In the genomic region with DNA sequence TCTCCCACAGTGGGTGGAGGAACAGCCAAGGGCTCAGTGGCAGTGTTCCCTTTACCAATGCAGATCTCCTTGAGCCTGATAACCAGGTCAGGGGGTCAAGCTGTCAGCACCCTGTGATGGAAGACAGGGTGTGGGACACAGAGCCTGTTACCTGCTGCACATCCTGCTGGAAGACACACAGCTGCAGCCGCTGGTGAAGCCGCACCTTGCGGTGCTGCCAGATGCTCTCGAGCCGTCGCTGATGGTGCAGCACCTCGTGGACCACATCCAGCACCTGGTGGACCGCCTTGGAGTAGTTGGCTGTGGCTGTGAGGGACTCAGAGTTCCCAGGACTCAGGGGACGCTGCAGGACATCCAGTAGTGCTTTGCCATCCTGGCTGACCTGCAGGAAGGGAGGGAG, we compare ENCODE assay signal across 21 mouse cellular contexts.
A peak's percentile ranks its signal among the peaks of the same experiment; 100 is the strongest.
DNase-seq lines count a peak whose midpoint lies in the region; ATAC-seq and TF ChIP-seq lines count a peak whose summit lies in the region.
"Had no signal": no experiment of that assay in that cellular context is flagged by ENCODE, and none has a peak within 500 bp of the region (broad histone marks: within the 10 kb centered on the region; RNA-seq: fewer than 3 reads in every experiment).

No protein-coding gene starts in this region.

- H3K27me3 ChIP-seq in hindbrain, embryonic 10.5 days (ENCODE audit: insufficient read depth, poor library complexity, severe bottlenecking), result no peaks in the 10 kb centered on the region
- no peaks in the 10 kb centered on the region for H3K27me3 ChIP-seq in hindbrain, embryonic 16.5 days (replicated peaks; ENCODE audit: control insufficient read depth, insufficient read depth, low read length)
- H3K27me3 ChIP-seq in megakaryocyte, embryonic 14.5 days (replicated peaks), result peaks cover 55% of the 10 kb centered on the region
- H3K27me3 ChIP-seq: forebrain, embryonic 12.5 days; forebrain, embryonic 15.5 days; heart, embryonic 13.5 days; hindbrain, embryonic 13.5 days; Patski had no signal

- H3K27ac ChIP-seq in hindbrain, embryonic 10.5 days, result peak overlapping the region; percentile 23; the same call in 1 of the 2 replicates
- no peak overlapping the region for H3K27ac ChIP-seq in hindbrain, embryonic 16.5 days (ENCODE audit: low read depth, low read length)
- peak overlapping the region; percentile 18; the same call in 1 of the 2 replicates for H3K27ac ChIP-seq in ES-E14 (ENCODE audit: insufficient read depth, low read depth, low read length, poor library complexity, severe bottlenecking)
- H3K27ac ChIP-seq: forebrain, embryonic 12.5 days; forebrain, embryonic 15.5 days; heart, embryonic 13.5 days; hindbrain, embryonic 13.5 days; hindbrain, postnatal 0 days had no signal

- WGBS in hindbrain, embryonic 10.5 days, result 85% methylated on average over 9 of the region's 9 CpGs
- 74% methylated on average over 9 of the region's 9 CpGs for WGBS in hindbrain, embryonic 16.5 days

- H3K9ac ChIP-seq in hindbrain, embryonic 16.5 days (ENCODE audit: low read depth, low read length), result no peak overlapping the region
- H3K9ac ChIP-seq in ES-E14 (ENCODE audit: insufficient read depth, low read depth, low read length, poor library complexity, severe bottlenecking), result no peak overlapping the region
- H3K9ac ChIP-seq: forebrain, embryonic 12.5 days; forebrain, embryonic 15.5 days; heart, embryonic 13.5 days; hindbrain, embryonic 13.5 days had no signal

- ATAC-seq in hindbrain, embryonic 16.5 days, result no peak
- ATAC-seq in megakaryocyte, adult 5-6 weeks (ENCODE audit: poor library complexity, severe bottlenecking), result no peak
- ATAC-seq in erythroblast, adult 5-6 weeks (replicated peaks; ENCODE audit: low FRiP score, poor library complexity, severe bottlenecking), result no peak
- ATAC-seq: forebrain, embryonic 15.5 days; hindbrain, postnatal 0 days; inflammation-experienced regulatory T-cells, adult 6 months; Patski had no signal

- H3K4me1 ChIP-seq in hindbrain, embryonic 10.5 days (replicated peaks), result peaks cover 11% of the 10 kb centered on the region; the same call in 1 of the 2 replicates
- 0 out of 2 replicates have a peak, but pooled peaks cover 2% of the 10 kb centered on the region for H3K4me1 ChIP-seq in hindbrain, embryonic 16.5 days (ENCODE audit: control insufficient read depth, insufficient read depth, low read depth, low read length)
- H3K4me1 ChIP-seq in megakaryocyte, embryonic 14.5 days, result peaks cover 8% of the 10 kb centered on the region
- H3K4me1 ChIP-seq in ES-E14 (ENCODE audit: control insufficient read depth in 2 of 2, insufficient read depth in 2 of 2, low read length in 2 of 2, poor library complexity in 1 of 2), result no peaks in the 10 kb centered on the region
- H3K4me1 ChIP-seq: forebrain, embryonic 12.5 days had no signal

- H3K9me3 ChIP-seq in hindbrain, embryonic 10.5 days, result no peaks in the 10 kb centered on the region
- no peaks in the 10 kb centered on the region for H3K9me3 ChIP-seq in hindbrain, embryonic 16.5 days (ENCODE audit: control insufficient read depth, low read length)
- no peaks in the 10 kb centered on the region for H3K9me3 ChIP-seq in megakaryocyte, embryonic 14.5 days
- H3K9me3 ChIP-seq in ES-E14 (ENCODE audit: control insufficient read depth, insufficient read depth, low read depth, low read length), result no peaks in the 10 kb centered on the region
- H3K9me3 ChIP-seq: forebrain, embryonic 12.5 days; forebrain, embryonic 15.5 days; G1E; heart, embryonic 13.5 days; hindbrain, embryonic 13.5 days had no signal

- in situ Hi-C loops in ES-E14 (cut with MboI; ENCODE audit: low sequenced_read_pairs in 2 of 2, unreplicated experiment in 2 of 2), result no loop called here

- no peak for DNase-seq in hindbrain, embryonic 10.5 days (ENCODE audit: low spot score)
- DNase-seq in ES-E14 (ENCODE audit: low read depth, low spot score), result no peak
- DNase-seq: adrenal gland, postnatal 10 days; adrenal gland, postnatal 36 days; cerebellum, adult 18-20 months; cerebellum, adult 9-10 months; cerebellum, postnatal 14 days; gastrocnemius, postnatal 10 days; gastrocnemius, postnatal 36 days had no signal

- no peak overlapping the region for H3K4me2 ChIP-seq in hindbrain, embryonic 16.5 days (ENCODE audit: low read length)
- H3K4me2 ChIP-seq: forebrain, embryonic 12.5 days; forebrain, embryonic 15.5 days; heart, embryonic 13.5 days; hindbrain, embryonic 13.5 days had no signal

- no peak overlapping the region for H3K4me3 ChIP-seq in hindbrain, embryonic 10.5 days
- no peak overlapping the region for H3K4me3 ChIP-seq in hindbrain, embryonic 16.5 days (ENCODE audit: low read length)
- peak overlapping the region; percentile 10 for H3K4me3 ChIP-seq in megakaryocyte, embryonic 14.5 days (replicated peaks)
- no peak overlapping the region for H3K4me3 ChIP-seq in ES-E14 (ENCODE audit: insufficient read depth in 1 of 2, low read depth in 1 of 2, low read length in 2 of 2, poor library complexity in 1 of 2, severe bottlenecking in 1 of 2)
- H3K4me3 ChIP-seq: forebrain, embryonic 12.5 days; forebrain, embryonic 15.5 days; heart, embryonic 13.5 days; hindbrain, embryonic 13.5 days had no signal

- peaks cover 67% of the 10 kb centered on the region for H3K36me3 ChIP-seq in hindbrain, embryonic 10.5 days
- H3K36me3 ChIP-seq in hindbrain, embryonic 16.5 days (ENCODE audit: control insufficient read depth, insufficient read depth, low read length), result peaks cover 11% of the 10 kb centered on the region
- H3K36me3 ChIP-seq in megakaryocyte, embryonic 14.5 days (replicated peaks; ENCODE audit: low read length), result no peaks in the 10 kb centered on the region
- H3K36me3 ChIP-seq in ES-E14 (ENCODE audit: control insufficient read depth, insufficient read depth, low read length, poor library complexity, severe bottlenecking), result no peaks in the 10 kb centered on the region
- H3K36me3 ChIP-seq: G1E; heart, embryonic 13.5 days had no signal

TF ChIP-seq in ES-E14, 5 proteins besides CTCF, POLR2A, EP300 and RAD21:
- TF ChIP-seq HCFC1 (IDR thresholded peaks at IDR 0.05; ENCODE audit: borderline replicate concordance, insufficient read depth, low read length) (no peak), ZC3H11A (IDR thresholded peaks at IDR 0.05; ENCODE audit: borderline replicate concordance, low read depth, low read length) (no peak), MAFK (IDR thresholded peaks at IDR 0.05; ENCODE audit: insufficient read depth, low read depth, low read length) (no peak), CHD2 (IDR thresholded peaks at IDR 0.05; ENCODE audit: low read depth, low read length) (no peak), ZNF384 (IDR thresholded peaks at IDR 0.05; ENCODE audit: low read depth, low read length) (no peak)
